Mouse (Mus musculus): ENCODE results near the gene Hmgn5.

Gene Hmgn5

DNA sequence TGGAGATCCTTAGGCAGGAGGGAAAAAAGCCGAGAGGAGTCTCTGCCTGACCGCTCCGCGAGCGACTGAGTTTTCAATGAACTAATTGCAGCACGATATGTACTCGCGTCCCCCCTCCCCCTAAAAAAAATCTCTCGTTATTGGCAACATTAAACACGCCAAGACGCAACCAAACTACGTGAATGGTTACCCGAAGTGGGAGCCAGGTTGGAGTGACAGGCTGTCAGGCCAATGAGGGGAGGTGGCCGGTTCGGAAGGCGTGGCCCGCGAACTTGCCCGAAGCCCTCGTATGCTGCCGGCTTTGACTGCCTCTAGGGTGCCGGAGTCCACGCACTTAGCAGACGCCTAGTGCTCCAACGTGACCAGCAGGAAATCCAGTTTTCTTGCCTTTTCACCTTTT lies at the start of gene Hmgn5:
Gene Hmgn5, minus strand, starts transcription at position 122 of the 400 bp plus-strand sequence.
- DNase-seq (ENCODE audit: extremely low spot score, low read depth, low spot score), result no peak

DNA sequence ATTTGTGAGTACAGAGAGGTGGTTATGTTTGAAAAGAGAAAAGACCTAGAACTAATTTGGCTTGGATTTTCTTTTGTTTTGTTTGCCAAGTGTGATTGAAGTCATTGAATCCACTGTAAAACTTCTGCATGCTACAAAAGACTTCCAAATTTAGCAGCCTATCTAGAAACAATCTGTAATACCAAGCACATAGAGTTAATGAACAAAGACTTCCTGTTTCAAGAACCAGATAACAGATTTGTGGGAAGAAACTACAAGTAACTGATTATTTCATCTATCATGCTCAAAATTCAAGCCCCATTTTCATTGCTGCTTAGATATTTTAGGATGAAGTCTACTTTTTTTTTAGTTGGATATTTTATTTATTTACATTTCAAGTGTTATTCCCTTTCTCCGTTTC lies 34.6 kb upstream of the Hmgn5 start:
- no peak for DNase-seq (ENCODE audit: extremely low spot score, low read depth, low spot score)

DNA sequence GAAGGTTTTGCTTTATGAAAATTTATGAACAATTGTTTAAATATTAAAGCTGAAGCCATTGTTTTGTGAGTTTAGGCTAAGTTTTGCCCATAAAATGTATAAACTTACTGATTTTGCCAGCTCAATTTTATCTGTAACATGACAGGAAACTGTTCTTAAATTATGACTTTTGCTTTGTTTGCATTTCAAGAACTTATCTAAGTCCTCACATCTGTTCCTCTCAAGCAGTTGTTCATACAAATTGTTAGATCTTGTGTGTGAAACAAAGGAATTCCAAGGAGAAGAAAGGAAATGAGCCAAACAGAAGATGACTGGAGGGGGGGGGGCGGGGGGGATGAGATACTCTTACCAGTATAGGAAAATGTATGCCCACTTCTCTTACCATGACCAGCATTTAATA lies 13.0 kb upstream of the Hmgn5 start:
- DNase-seq (ENCODE audit: extremely low spot score, low read depth, low spot score), result no peak

DNA sequence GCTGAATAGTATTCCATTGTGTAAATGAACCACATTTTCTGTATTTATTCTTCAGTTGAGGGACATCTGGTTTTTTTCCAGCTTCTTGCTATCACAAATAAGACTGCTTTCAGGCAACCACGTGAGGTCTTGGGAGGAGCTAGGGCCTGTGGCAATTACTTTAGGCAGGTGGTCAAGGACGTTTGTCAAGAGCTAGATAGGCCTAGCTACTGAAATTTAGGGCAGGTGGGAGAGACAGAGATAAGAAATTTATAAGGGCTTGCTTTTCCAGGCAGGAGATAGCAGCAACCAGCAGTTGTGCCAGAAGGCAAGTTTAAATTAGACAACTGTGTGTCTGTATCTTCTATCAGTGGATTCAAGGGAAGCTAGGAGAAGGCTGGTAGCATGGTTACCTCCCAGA lies 7.7 kb upstream of the Hmgn5 start:
- no peak for DNase-seq (ENCODE audit: extremely low spot score, low read depth, low spot score)

DNA sequence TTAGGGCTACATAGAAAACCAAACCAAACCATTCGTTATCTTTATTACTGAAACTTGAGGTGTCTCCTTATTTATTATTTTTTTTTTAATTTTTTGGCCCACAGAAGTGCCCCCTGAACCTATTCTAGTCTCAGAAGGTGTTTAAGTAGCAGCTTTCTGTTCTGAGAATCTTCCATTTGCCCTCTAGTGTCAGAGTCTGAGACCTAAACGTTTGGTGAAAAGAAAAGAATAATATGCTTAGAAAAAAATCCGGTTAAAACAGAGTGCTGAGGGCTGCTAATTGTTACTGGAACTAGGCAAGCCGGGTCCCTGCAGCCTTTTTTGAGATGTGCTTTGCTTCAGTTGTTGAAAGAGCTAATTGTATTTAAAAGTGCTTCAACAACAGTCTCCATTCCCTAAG lies 962 bp upstream of the Hmgn5 start:
- DNase-seq (ENCODE audit: extremely low spot score, low read depth, low spot score), result no peak

- DNase-seq (ENCODE audit: extremely low spot score, low read depth, low spot score), result no peak
Measured at GRCm38 (mm10) chrX:109013686-109014085, 482 bp upstream of the Hmgn5 start.

DNA sequence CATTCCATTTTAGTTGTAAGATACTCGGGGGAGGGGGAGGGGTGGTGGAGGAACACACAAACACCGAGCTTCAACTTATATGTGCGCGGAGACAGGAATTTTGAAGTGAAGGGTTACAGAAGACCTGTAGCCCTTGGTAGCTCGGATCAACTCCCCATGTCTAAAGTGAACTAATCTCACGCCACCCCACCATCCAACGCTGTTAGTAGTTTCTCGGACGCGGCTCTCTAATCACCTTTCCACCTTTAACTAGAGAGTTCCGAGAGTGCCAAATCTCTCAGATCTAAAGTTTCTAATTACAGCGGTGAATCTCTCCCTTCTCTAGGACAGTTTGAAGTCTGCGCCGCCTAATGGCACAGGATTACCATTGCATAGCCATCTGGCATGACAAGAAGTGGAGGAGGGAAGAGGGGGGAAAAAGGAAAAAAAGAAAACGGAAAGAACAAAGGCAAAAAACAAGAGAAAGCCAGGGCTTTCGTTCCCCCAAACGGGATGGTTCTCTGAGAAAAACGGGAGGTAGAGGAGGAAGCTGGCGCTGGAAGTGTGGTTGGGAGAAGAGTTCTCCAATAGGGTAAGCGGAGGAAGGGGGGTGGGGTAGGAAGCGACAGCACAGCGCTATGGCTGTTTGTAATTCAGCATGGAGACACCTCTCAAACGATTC lies 703 bp downstream of the Hmgn5 start:
- DNase-seq (ENCODE audit: extremely low spot score, low read depth, low spot score), result no peak

DNA sequence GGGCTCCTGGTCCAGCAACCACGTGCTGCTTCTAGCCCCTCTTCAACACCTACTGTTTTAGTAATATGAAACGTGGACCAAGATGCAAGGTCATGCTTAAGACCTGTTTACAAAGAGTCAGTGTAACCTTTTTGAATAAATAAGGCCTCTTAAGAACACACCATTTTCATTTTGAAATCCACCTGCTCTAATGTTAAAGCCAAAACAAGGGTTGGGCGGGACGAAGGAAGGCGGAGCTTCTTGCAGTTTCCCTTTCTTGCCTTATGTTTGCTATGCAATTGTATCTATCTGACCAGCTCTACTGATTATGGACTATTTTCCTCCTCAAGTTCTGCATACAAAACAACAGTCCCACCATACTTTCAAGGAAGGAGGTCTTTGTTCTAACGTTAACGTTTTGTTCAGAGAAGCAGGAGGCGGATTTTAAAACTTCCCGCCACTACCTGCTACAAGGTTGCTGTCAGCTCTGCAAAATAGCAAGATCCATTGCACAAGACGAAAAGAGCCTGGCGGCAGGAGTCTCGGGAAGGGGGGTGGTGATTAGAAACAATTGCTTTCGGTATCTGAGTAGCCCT lies 1.5 kb downstream of the Hmgn5 start:
- no peak for DNase-seq (ENCODE audit: extremely low spot score, low read depth, low spot score)

GRCm38 (mm10) chrX:109001277-109001676 lies 11.9 kb downstream of the Hmgn5 start:
- no peak for DNase-seq (ENCODE audit: extremely low spot score, low read depth, low spot score)
